Mouse (Mus musculus): ENCODE measurements around the gene Flt3l. TPM values are rescaled to one million over a fixed set of nuclear protein-coding genes. Genes with fewer than 3 reads are reported as not detected.
A peak's percentile ranks its signal among the peaks of the same experiment; 100 is the strongest.

The Flt3l gene
- polyA plus RNA-seq, 1 experiment from 2014 or later = 1.5 TPM

- peaks cover 10% of the 10 kb centered on the region; the same call in 1 of the 2 replicates for H3K36me3 ChIP-seq
- no peaks in the 10 kb centered on the region for H3K9me3 ChIP-seq (replicated peaks)
- no peak overlapping the region for H3K27ac ChIP-seq
- 72% methylated on average over 9 of the region's 9 CpGs for WGBS
- no peak for ATAC-seq (replicated peaks; ENCODE audit: insufficient number of reproducible peaks, insufficient read depth, low FRiP score, low read depth)
- H3K9ac ChIP-seq = no peak overlapping the region
- H3K4me2 ChIP-seq = no peak overlapping the region
- peaks cover 59% of the 10 kb centered on the region for H3K27me3 ChIP-seq
- no peak overlapping the region for H3K4me3 ChIP-seq
- H3K4me1 ChIP-seq (replicated peaks) = peaks cover 20% of the 10 kb centered on the region
Observed at GRCm38 (mm10) chr7:45162996-45163615, 26.9 kb upstream of the Flt3l start.

GRCm38 (mm10) chr7:45162551-45162950 lies 26.3 kb upstream of the Flt3l start:
- no peak for ATAC-seq (replicated peaks; ENCODE audit: insufficient number of reproducible peaks, insufficient read depth, low FRiP score, low read depth)
- Histone ChIP-seq H3K9me3 (replicated peaks) (no peaks in the 10 kb centered on the region), H3K4me3 (peak overlapping the region; percentile 48), H3K27ac (no peak overlapping the region), H3K4me2 (peak overlapping the region; percentile 81), H3K27me3 (peaks cover 53% of the 10 kb centered on the region), H3K36me3 (peaks cover 12% of the 10 kb centered on the region; the same call in 1 of the 2 replicates), H3K9ac (peak overlapping the region; percentile 30; the same call in 1 of the 2 replicates), H3K4me1 (replicated peaks) (peaks cover 17% of the 10 kb centered on the region)
- WGBS = 26% methylated on average over 6 of the region's 6 CpGs

GRCm38 (mm10) chr7:45161612-45162473 lies 25.6 kb upstream of the Flt3l start:
- Histone ChIP-seq H3K4me1 (replicated peaks) (peaks cover 17% of the 10 kb centered on the region), H3K9ac (peak overlapping the region; percentile 30), H3K27me3 (peaks cover 46% of the 10 kb centered on the region), H3K4me3 (peak overlapping the region; percentile 48), H3K4me2 (peak overlapping the region; percentile 81), H3K36me3 (peaks cover 12% of the 10 kb centered on the region; the same call in 1 of the 2 replicates), H3K9me3 (replicated peaks) (no peaks in the 10 kb centered on the region), H3K27ac (no peak overlapping the region)
- ATAC-seq (replicated peaks; ENCODE audit: insufficient number of reproducible peaks, insufficient read depth, low FRiP score, low read depth) = peak; percentile 82
- 4% methylated on average over 35 of the region's 35 CpGs for WGBS

GRCm38 (mm10) chr7:45160866-45161265 lies 24.6 kb upstream of the Flt3l start:
- H3K4me1 ChIP-seq (replicated peaks) = peaks cover 17% of the 10 kb centered on the region
- no peaks in the 10 kb centered on the region for H3K9me3 ChIP-seq (replicated peaks)
- ATAC-seq (replicated peaks; ENCODE audit: insufficient number of reproducible peaks, insufficient read depth, low FRiP score, low read depth) = no peak
- WGBS = 87% methylated on average over 3 of the region's 3 CpGs
- no peak overlapping the region for H3K4me2 ChIP-seq
- H3K9ac ChIP-seq = no peak overlapping the region
- H3K36me3 ChIP-seq = peaks cover 12% of the 10 kb centered on the region; the same call in 1 of the 2 replicates
- no peak overlapping the region for H3K27ac ChIP-seq
- peaks cover 36% of the 10 kb centered on the region for H3K27me3 ChIP-seq
- H3K4me3 ChIP-seq = no peak overlapping the region

GRCm38 (mm10) chr7:45160316-45160800 lies 24.1 kb upstream of the Flt3l start:
- WGBS = 90% methylated on average over 6 of the region's 6 CpGs
- Histone ChIP-seq H3K9me3 (replicated peaks) (no peaks in the 10 kb centered on the region), H3K36me3 (peaks cover 12% of the 10 kb centered on the region; the same call in 1 of the 2 replicates), H3K27me3 (peaks cover 31% of the 10 kb centered on the region), H3K27ac (no peak overlapping the region), H3K4me3 (no peak overlapping the region), H3K4me2 (no peak overlapping the region), H3K4me1 (replicated peaks) (peaks cover 17% of the 10 kb centered on the region), H3K9ac (no peak overlapping the region)
- no peak for ATAC-seq (replicated peaks; ENCODE audit: insufficient number of reproducible peaks, insufficient read depth, low FRiP score, low read depth)

- WGBS = 93% methylated on average over 6 of the region's 6 CpGs
- peaks cover 20% of the 10 kb centered on the region for H3K4me1 ChIP-seq (replicated peaks)
- peaks cover 17% of the 10 kb centered on the region for H3K27me3 ChIP-seq
- H3K9me3 ChIP-seq (replicated peaks) = no peaks in the 10 kb centered on the region
- no peak overlapping the region for H3K27ac ChIP-seq
- no peak overlapping the region for H3K9ac ChIP-seq
- peaks cover 12% of the 10 kb centered on the region; the same call in 1 of the 2 replicates for H3K36me3 ChIP-seq
- ATAC-seq (replicated peaks; ENCODE audit: insufficient number of reproducible peaks, insufficient read depth, low FRiP score, low read depth) = no peak
- no peak overlapping the region for H3K4me3 ChIP-seq
- no peak overlapping the region for H3K4me2 ChIP-seq
Observed at GRCm38 (mm10) chr7:45158991-45159390, 22.8 kb upstream of the Flt3l start.

GRCm38 (mm10) chr7:45157459-45157858 lies 21.2 kb upstream of the Flt3l start:
- no peaks in the 10 kb centered on the region for H3K9me3 ChIP-seq (replicated peaks)
- no peak overlapping the region for H3K4me2 ChIP-seq
- WGBS = 88% methylated on average over 14 of the region's 14 CpGs
- H3K36me3 ChIP-seq = peaks cover 12% of the 10 kb centered on the region; the same call in 1 of the 2 replicates
- no peak overlapping the region for H3K27ac ChIP-seq
- H3K4me3 ChIP-seq = no peak overlapping the region
- H3K9ac ChIP-seq = no peak overlapping the region
- ATAC-seq (replicated peaks; ENCODE audit: insufficient number of reproducible peaks, insufficient read depth, low FRiP score, low read depth) = no peak
- H3K4me1 ChIP-seq (replicated peaks) = peaks cover 18% of the 10 kb centered on the region
- peaks cover 2% of the 10 kb centered on the region for H3K27me3 ChIP-seq

GRCm38 (mm10) chr7:45156206-45156605 lies 20.0 kb upstream of the Flt3l start:
- no peaks in the 10 kb centered on the region for H3K27me3 ChIP-seq
- no peak overlapping the region for H3K27ac ChIP-seq
- no peak overlapping the region for H3K4me3 ChIP-seq
- peaks cover 12% of the 10 kb centered on the region for H3K4me1 ChIP-seq (replicated peaks)
- ATAC-seq (replicated peaks; ENCODE audit: insufficient number of reproducible peaks, insufficient read depth, low FRiP score, low read depth) = no peak
- H3K9me3 ChIP-seq (replicated peaks) = no peaks in the 10 kb centered on the region
- peaks cover 12% of the 10 kb centered on the region; the same call in 1 of the 2 replicates for H3K36me3 ChIP-seq
- 93% methylated on average over 15 of the region's 15 CpGs for WGBS
- H3K4me2 ChIP-seq = no peak overlapping the region
- H3K9ac ChIP-seq = no peak overlapping the region

- Histone ChIP-seq H3K4me2 (no peak overlapping the region), H3K27me3 (no peaks in the 10 kb centered on the region), H3K4me3 (no peak overlapping the region), H3K36me3 (peaks cover 12% of the 10 kb centered on the region; the same call in 1 of the 2 replicates), H3K4me1 (replicated peaks) (peaks cover 13% of the 10 kb centered on the region), H3K9ac (no peak overlapping the region), H3K9me3 (replicated peaks) (no peaks in the 10 kb centered on the region), H3K27ac (0 out of 2 replicates have a peak overlapping the region, but pooled peaks have one; percentile 54)
- no peak for ATAC-seq (replicated peaks; ENCODE audit: insufficient number of reproducible peaks, insufficient read depth, low FRiP score, low read depth)
- WGBS = 85% methylated on average over 9 of the region's 9 CpGs
Observed at GRCm38 (mm10) chr7:45155590-45155989, 19.4 kb upstream of the Flt3l start.

GRCm38 (mm10) chr7:45154993-45155514 lies 18.8 kb upstream of the Flt3l start:
- ATAC-seq (replicated peaks; ENCODE audit: insufficient number of reproducible peaks, insufficient read depth, low FRiP score, low read depth) = no peak; the same call in 1 of the 2 replicates

More at GRCm38 (mm10) chr7:45154993-45155514, 18.8 kb upstream of the Flt3l start:
- peak overlapping the region; percentile 54 for H3K27ac ChIP-seq
- H3K4me2 ChIP-seq = peak overlapping the region; percentile 69
- peak overlapping the region; percentile 91 for H3K4me3 ChIP-seq
- peaks cover 15% of the 10 kb centered on the region for H3K4me1 ChIP-seq (replicated peaks)
- H3K27me3 ChIP-seq = no peaks in the 10 kb centered on the region
- WGBS = 71% methylated on average over 12 of the region's 12 CpGs
- peaks cover 12% of the 10 kb centered on the region; the same call in 1 of the 2 replicates for H3K36me3 ChIP-seq
- H3K9ac ChIP-seq = 0 out of 2 replicates have a peak overlapping the region, but pooled peaks have one; percentile 12
- no peaks in the 10 kb centered on the region for H3K9me3 ChIP-seq (replicated peaks)
